Mouse (Mus musculus): ENCODE measurements around the gene Lrrc20.

- no peak for TF ChIP-seq CTCF (IDR thresholded peaks at IDR 0.05; ENCODE audit: insufficient read depth, low read depth, low read length)
- TF ChIP-seq POLR2A (IDR thresholded peaks at IDR 0.05; ENCODE audit: insufficient read depth, low read depth, low read length), result no peak
These were observed 122.4 kb downstream of the Lrrc20 start for GRCm38 (mm10) chr10:61597991-61598390.

Data from olfactory bulb, adult 2 months (tissue).